Mouse (Mus musculus) MEL (cell line): ENCODE data around the gene Sbno2.

Experiments
- BHLHE40 ChIP-seq: IDR thresholded peaks from 2 replicates; pipeline ENCODE4 v1.6.1; 2012; ENCODE audit warnings: low read depth, mild to moderate bottlenecking, inconsistent platforms, low read length, improper control_type of control experiment, borderline replicate concordance
- CTCF ChIP-seq, 3 experiments: IDR thresholded peaks in 2 of 3; conservative IDR thresholded peaks in 1 of 3; 2 replicates each; pipeline ENCODE4 v1.5.1; 2011 to 2012; ENCODE audit warnings: low read length in 3 of 3, low read depth in 2 of 3, mild to moderate bottlenecking in 2 of 3, improper control_type of control experiment in 1 of 3, inconsistent platforms in 1 of 3, mixed read lengths in 1 of 3, moderate library complexity in 1 of 3; ENCODE audit not compliant: control insufficient read depth in 1 of 3, insufficient read depth in 1 of 3, poor library complexity in 1 of 3, severe bottlenecking in 1 of 3
- GABPA ChIP-seq: IDR thresholded peaks from 2 replicates; pipeline ENCODE4 v1.6.1; 2012; ENCODE audit warnings: low read depth, mild to moderate bottlenecking, inconsistent platforms, low read length, improper control_type of control experiment, moderate library complexity
- MAFK ChIP-seq: IDR thresholded peaks from 2 replicates; pipeline ENCODE4 v1.6.1; 2011; ENCODE audit warnings: low read depth, mild to moderate bottlenecking, low read length, improper control_type of control experiment, borderline replicate concordance
- MXI1 ChIP-seq: IDR thresholded peaks from 2 replicates; pipeline ENCODE4 v1.6.1; 2011; ENCODE audit warnings: mild to moderate bottlenecking, low read depth, low read length, improper control_type of control experiment
- POLR2AphosphoS2 ChIP-seq: IDR thresholded peaks from 2 replicates; pipeline ENCODE4 v1.6.1; 2011; ENCODE audit warnings: low read length, improper control_type of control experiment
- USF1 ChIP-seq: IDR thresholded peaks from 2 replicates; pipeline ENCODE4 v1.6.1; 2014; ENCODE audit warnings: low read depth, mild to moderate bottlenecking, inconsistent platforms, low read length, improper control_type of control experiment, moderate library complexity
- ZMIZ1 ChIP-seq: IDR thresholded peaks from 2 replicates; pipeline ENCODE4 v1.6.1; 2012; ENCODE audit warnings: low read depth, mild to moderate bottlenecking, inconsistent platforms, low read length, improper control_type of control experiment, moderate library complexity

DNA sequence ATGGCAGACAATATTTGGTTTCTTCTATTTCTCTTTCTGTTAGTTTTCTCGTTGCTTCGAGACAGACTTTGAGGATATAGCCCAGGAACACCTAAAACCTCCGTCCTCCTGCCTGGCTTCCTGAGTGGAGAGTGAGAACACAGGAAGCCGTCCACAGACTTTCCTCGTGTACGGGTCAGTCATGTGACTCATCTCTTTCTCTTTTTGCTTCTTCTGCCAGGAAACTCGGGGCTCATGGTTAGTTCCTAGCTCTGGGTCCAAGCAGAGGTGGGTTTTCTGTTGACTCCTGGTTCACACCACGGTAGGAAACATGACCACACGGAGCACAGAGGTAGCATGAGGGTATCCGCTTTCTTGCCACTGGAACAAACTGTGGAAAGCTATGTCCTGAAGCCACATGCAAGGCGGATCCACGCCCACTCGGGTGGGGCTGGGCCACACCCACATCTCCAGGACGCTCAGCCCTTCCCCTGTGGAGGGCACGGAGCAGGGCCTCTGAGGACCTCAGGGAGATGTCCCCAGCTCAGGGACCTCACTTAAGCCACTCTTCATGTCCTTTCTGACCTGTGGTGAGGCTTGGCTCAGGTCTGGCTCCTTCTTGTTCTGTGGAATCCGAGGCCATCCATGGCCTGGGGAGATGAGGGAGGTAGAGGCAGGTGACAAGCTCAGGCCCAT, 24.8 kb downstream of the Sbno2 start:
- no peak for TF ChIP-seq MAFK
- no peak for TF ChIP-seq ZMIZ1
- no peak for TF ChIP-seq MXI1
- no peak for TF ChIP-seq GABPA
- no peak for TF ChIP-seq BHLHE40
- no peak for TF ChIP-seq USF1
- TF ChIP-seq POLR2AphosphoS2 = no peak
- TF ChIP-seq CTCF (IDR thresholded peaks at IDR 0.05 in 2 of 3, conservative IDR thresholded peaks at IDR 0.05 in 1 of 3; ENCODE audit: control insufficient read depth in 1 of 3, insufficient read depth in 1 of 3, low read depth in 2 of 3, low read length in 3 of 3, poor library complexity in 1 of 3, severe bottlenecking in 1 of 3) = no peak
